Mouse (Mus musculus) right cerebral cortex, postnatal 36 days (tissue): ENCODE measurements around the gene Dmrtc1c2.
"Not testable (repeated sequence)": the region's sequence is repeated elsewhere in the genome, so short reads cannot be mapped to it uniquely, and the experiment has no call there.

ENCODE experiments used
- DNase-seq, 2 experiments: peaks; one replicate each; pipeline ENCODE4 v3.0.0; 2022; ENCODE audit warnings: low spot score in 2 of 2, mixed read lengths in 1 of 2

The Dmrtc1c2 gene

GRCm38 (mm10) chrX:102854516-102854915, at the start of gene Dmrtc1c2:
Gene Dmrtc1c2 (minus strand): TSS chrX:102854616.
- DNase-seq = not testable (repeated sequence)

GRCm38 (mm10) chrX:102867871-102868270, 13.5 kb upstream of the Dmrtc1c2 start, which contains the start of gene 1700031F05Rik:
Gene 1700031F05Rik (minus strand): TSS chrX:102867971.
- no peak for DNase-seq

GRCm38 (mm10) chrX:102812311-102812710, 42.1 kb downstream of the Dmrtc1c2 start:
- no peak for DNase-seq

- DNase-seq = not testable (repeated sequence)
Observed at GRCm38 (mm10) chrX:102802663-102803062, 51.8 kb downstream of the Dmrtc1c2 start, which contains the start of gene Dmrtc1c1. Gene Dmrtc1c1 (plus strand): TSS chrX:102802963.
